Mouse (Mus musculus) brain, embryonic 14.5 days (tissue): ENCODE data around the gene Tgfb3.

Experiments
- CTCF ChIP-seq: fragments of 200-500 bp; IDR thresholded peaks from 2 replicates; pipeline ENCODE4 v1.5.1; 2012; ENCODE audit warnings: inconsistent platforms, mild to moderate bottlenecking, moderate library complexity, borderline replicate concordance; ENCODE audit not compliant: insufficient read depth, insufficient read length; ENCODE audit errors: extremely low read depth
- POLR2A ChIP-seq: fragments of 200-500 bp; IDR thresholded peaks from 2 replicates; pipeline ENCODE4 v1.6.1; 2012; ENCODE audit warnings: mild to moderate bottlenecking, inconsistent platforms, borderline replicate concordance; ENCODE audit not compliant: poor library complexity, insufficient read depth, insufficient read length, severe bottlenecking; ENCODE audit errors: extremely low read depth

DNA sequence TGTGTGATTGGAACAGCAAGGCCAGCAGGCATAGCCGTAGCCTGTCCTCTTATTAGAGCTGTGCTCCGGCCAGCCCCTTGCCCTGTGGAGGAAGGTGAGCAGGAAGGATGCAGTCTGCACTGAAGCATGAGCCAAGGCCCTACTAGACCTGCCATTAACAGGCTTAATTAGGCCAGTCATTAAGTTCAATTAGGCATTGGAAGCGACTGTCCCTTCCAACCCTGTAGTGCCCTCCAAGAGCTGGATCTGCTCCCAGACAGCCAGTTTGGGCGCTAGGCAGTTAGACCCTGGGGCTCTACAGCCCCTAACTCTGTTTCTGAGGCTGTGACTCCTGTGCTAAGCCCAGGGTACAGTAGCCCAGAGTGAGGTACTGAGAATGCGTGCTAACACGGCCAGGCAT is 45.2 kb upstream of the Tgfb3 start:
- TF ChIP-seq POLR2A (no peak), CTCF (no peak)
